Mouse (Mus musculus) bone marrow, adult 2 months (tissue): ENCODE measurements around the gene Adam11. TPM values are rescaled to one million over a fixed set of nuclear protein-coding genes. Genes with fewer than 3 reads are reported as not detected.

Source experiments
- H3K27ac ChIP-seq: fragments of 200-500 bp; 2 replicates; pipeline ENCODE4 v1.5.1; 2012; ENCODE audit warnings: low read depth, mild to moderate bottlenecking, control low read depth, inconsistent platforms, low read length; ENCODE audit not compliant: control insufficient read depth, poor library complexity, insufficient read depth
- H3K4me1 ChIP-seq: fragments of 200-500 bp; 2 replicates; pipeline ENCODE4 v1.6.1; 2011; ENCODE audit warnings: low read length; ENCODE audit not compliant: control insufficient read depth, insufficient read depth
- H3K4me3 ChIP-seq: fragments of 200-500 bp; replicated peaks from 2 replicates; pipeline ENCODE3; 2011; ENCODE audit warnings: mild to moderate bottlenecking, low read depth, low read length, control low read depth; ENCODE audit not compliant: control insufficient read depth
- CTCF ChIP-seq: fragments of 200-500 bp; IDR thresholded peaks from 2 replicates; pipeline ENCODE4 v1.5.1; 2011; ENCODE audit warnings: low read length, control low read depth; ENCODE audit not compliant: control insufficient read depth, insufficient read depth
- POLR2A ChIP-seq: fragments of 200-500 bp; IDR thresholded peaks from 2 replicates; pipeline ENCODE4 v1.6.1; 2011; ENCODE audit warnings: low read depth, mild to moderate bottlenecking, control low read depth, low read length, borderline replicate concordance; ENCODE audit not compliant: control insufficient read depth
- WGBS: fragments of 180-500 bp; shearing (Covaris S2); methylation state at CpG from one replicate; pipeline ENCODE4 v1.1.7; 2018; 5-methylcytosine and 5-hydroxymethylcytosine counted together
- polyA plus RNA-seq: library from polyadenylated mRNA; stranded (reverse); fragments of >200 nt; gene quantifications from 2 replicates; pipeline ENCODE4 v1.2.4, GENCODE M21; 2011; ENCODE audit warnings: low replicate concordance; ENCODE audit not compliant: missing spikeins, insufficient read depth, insufficient read length

Adam11 gene
- polyA plus RNA-seq, 1 experiment = 11.8 TPM

GRCm38 (mm10) chr11:102747866-102748265, 13.4 kb upstream of the Adam11 start:
- Histone ChIP-seq H3K27ac (no peak overlapping the region), H3K4me1 (no peaks in the 10 kb centered on the region), H3K4me3 (no peak overlapping the region)
- 64% methylated on average over 1 of the region's 1 CpGs for WGBS
- TF ChIP-seq POLR2A (no peak), CTCF (no peak)

- no peak for TF ChIP-seq POLR2A
- no peak for TF ChIP-seq CTCF
- H3K27ac ChIP-seq = no peak overlapping the region
- H3K4me1 ChIP-seq = no peaks in the 10 kb centered on the region
- H3K4me3 ChIP-seq = no peak overlapping the region
- WGBS = 75% methylated on average over 4 of the region's 4 CpGs
These were observed 12.9 kb upstream of the Adam11 start for GRCm38 (mm10) chr11:102748381-102748780.

GRCm38 (mm10) chr11:102749712-102750111, 11.5 kb upstream of the Adam11 start:
- TF ChIP-seq CTCF (no peak), POLR2A (no peak)
- Histone ChIP-seq H3K4me1 (no peaks in the 10 kb centered on the region), H3K27ac (no peak overlapping the region), H3K4me3 (no peak overlapping the region)
- 75% methylated on average over 2 of the region's 2 CpGs for WGBS

- Histone ChIP-seq H3K4me1 (no peaks in the 10 kb centered on the region), H3K4me3 (no peak overlapping the region), H3K27ac (no peak overlapping the region; the same call in 1 of the 2 replicates)
- 27% methylated on average over 13 of the region's 13 CpGs for WGBS
- TF ChIP-seq CTCF = no peak
- no peak for TF ChIP-seq POLR2A
These were observed 8.2 kb upstream of the Adam11 start for GRCm38 (mm10) chr11:102752896-102753590.

DNA sequence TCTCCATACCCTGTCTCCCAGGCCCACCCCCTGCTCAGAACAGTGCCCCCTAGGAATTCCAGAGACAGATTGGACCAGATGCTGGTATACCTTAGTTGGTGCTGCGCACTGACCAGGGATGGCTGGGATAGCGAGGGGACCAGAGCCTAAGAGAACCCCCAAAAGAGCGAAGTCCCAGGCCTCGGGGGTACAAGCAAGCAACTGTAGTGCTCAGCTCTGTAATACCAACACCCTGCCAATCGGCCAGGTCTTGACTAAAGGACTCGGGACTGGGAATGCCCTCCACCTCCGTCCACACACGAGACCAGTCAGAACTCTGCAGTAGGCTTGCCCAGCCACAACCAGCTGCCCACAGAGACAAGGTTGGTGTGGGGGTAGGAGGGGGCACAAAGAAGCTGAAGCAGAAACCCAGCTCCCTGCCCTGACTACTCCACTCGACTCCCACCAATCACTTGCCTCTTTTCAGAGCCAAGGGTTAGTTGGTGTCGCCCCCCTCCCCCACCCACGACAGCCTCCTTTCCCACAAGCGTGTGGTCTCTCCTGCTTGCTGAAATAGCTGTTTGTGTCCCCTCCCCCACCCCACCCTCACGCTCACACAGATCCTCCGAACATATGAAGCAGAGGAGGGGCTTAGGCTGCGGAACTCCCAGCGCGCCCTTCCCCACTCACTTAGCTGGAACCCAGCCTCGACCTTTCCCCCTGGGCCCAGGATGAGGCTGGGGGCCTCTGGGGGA, 7.5 kb upstream of the Adam11 start:
- no peak overlapping the region for H3K4me3 ChIP-seq
- TF ChIP-seq POLR2A (no peak), CTCF (no peak)
- no peaks in the 10 kb centered on the region for H3K4me1 ChIP-seq
- peak overlapping the region; percentile 13; the same call in 1 of the 2 replicates for H3K27ac ChIP-seq
- 9% methylated on average over 18 of the region's 18 CpGs for WGBS

DNA sequence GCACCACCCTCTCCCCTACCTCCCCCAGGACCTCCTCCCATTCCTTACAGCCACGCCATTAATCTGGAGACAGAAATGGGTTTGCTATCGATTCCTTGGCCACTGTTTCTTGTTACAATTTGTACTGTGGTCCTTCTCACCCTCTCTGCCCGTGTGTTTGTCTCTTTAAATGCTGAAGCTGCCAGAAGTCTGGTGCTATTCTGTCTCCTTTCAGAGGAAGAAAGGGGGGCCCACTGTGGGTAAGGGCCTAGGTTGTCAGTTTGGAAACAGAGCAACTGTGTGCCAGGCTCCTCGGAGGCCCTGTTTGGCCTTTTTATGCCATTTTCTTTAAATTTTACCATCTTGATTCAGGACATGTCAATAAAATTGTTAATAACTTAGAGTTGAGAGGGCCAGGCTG, 6.8 kb upstream of the Adam11 start:
- 10% methylated on average over 4 of the region's 4 CpGs for WGBS
- TF ChIP-seq CTCF (no peak), POLR2A (no peak)
- no peak overlapping the region for H3K27ac ChIP-seq
- no peak overlapping the region for H3K4me3 ChIP-seq
- no peaks in the 10 kb centered on the region for H3K4me1 ChIP-seq

DNA sequence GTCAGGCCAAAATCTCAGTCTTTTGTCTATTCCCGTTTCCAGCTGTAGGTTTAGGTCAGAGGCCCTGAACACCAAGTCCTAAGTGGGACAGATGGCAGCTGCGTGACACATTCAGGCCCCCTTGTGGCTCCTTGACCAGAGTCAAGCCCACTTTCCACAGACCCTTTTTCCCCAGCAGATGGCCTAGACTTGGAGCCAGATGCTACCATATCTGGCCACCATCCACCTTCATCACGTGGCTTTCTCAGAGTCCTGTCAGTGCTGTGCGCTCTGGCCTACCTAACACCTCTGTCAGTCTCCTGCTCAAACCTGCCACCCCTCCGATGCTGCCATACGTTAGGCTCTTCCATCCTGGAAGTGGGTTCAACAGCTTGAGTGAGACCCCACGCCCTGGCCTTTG, 5.8 kb upstream of the Adam11 start:
- 67% methylated on average over 7 of the region's 7 CpGs for WGBS
- Histone ChIP-seq H3K27ac (no peak overlapping the region), H3K4me1 (no peaks in the 10 kb centered on the region), H3K4me3 (no peak overlapping the region)
- TF ChIP-seq CTCF (no peak), POLR2A (no peak)

GRCm38 (mm10) chr11:102758977-102759376, 2.3 kb upstream of the Adam11 start:
- Histone ChIP-seq H3K4me1 (no peaks in the 10 kb centered on the region), H3K27ac (no peak overlapping the region), H3K4me3 (no peak overlapping the region)
- TF ChIP-seq POLR2A = no peak
- WGBS = 12% methylated on average over 2 of the region's 2 CpGs
